Mouse (Mus musculus): ENCODE measurements at regions not wholly inside any gene's neighbourhood (a gene's known extent, or its start where the extent isn't known, plus 50 kb on each side); places are given as distances from the start of the nearest gene placed in this dataset.

DNA sequence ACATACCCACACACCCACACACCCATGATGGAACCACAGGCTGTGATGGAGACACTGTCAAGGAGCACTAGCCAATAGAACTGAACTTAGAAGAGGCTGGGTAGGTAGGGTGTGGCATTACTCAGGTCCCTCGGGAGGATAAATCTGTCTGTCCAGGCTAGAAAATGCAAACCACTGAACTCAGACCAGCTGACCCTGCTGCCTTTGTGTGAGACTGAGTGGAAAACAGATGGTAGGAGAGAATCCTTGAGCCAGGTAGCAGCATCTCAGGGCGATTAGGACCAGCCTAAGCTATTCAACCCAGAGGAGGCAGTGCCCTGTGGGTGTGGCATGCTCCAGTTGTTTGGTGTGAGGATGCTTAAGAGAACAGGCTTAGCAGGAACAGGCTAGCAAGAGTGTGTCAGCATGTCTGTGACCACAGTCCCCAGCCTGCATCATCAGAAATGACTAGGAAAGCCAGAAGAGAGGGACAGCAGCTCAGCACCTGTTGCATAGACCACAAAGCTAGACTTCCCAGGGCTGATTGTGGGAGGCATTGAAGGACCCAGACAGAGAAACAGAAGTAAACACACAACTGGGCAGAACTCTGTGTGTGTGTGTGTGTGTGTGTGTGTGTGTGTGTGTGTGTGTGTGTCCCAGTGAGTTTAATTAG is 103.2 kb upstream of the Sesn3 start:
- in situ Hi-C loops (cut with MboI, MseI): loop anchor here in 1 of 2 experiments (25.0 kb wide), 1 partner anchor 859 kb away; no protein-coding TSS in a partner anchor

DNA sequence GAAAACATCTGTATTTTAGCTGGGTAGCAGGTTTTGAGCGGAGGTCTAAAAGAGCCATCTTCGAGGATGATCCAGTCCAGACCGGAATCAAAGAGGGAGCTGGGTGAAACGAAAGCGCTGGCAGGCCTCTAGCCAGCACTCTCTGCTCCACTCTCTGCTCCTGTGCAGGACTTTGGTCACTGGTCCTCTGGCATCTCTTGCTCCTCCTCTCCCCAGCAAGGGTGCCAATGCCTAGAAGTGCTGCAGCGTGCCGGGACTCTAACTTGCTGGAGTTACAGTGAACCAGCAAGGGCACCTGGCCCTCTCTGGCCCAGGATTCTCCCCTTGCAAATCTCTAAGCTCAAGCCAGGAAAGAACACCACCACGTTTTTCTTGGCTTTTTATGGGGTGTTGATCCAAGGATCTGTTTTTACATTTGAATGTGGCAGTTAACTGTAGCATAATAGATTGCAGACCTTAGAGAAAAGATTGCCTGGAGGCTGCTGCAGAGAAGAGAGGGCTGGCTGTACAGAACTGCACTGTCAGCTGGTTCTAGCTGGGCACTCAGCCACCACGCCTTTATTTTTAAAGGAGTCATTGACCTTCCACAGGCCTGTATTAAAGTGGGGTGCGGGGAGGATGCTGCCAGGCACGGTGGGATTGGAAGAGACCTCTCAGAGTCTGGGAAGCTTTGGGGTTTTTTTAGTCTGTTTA is 101.1 kb upstream of the Sesn3 start:
- in situ Hi-C loops (cut with MboI, MseI): loop anchor here in 1 of 2 experiments (25.0 kb wide), 1 partner anchor 861 kb away; no protein-coding TSS in a partner anchor

DNA sequence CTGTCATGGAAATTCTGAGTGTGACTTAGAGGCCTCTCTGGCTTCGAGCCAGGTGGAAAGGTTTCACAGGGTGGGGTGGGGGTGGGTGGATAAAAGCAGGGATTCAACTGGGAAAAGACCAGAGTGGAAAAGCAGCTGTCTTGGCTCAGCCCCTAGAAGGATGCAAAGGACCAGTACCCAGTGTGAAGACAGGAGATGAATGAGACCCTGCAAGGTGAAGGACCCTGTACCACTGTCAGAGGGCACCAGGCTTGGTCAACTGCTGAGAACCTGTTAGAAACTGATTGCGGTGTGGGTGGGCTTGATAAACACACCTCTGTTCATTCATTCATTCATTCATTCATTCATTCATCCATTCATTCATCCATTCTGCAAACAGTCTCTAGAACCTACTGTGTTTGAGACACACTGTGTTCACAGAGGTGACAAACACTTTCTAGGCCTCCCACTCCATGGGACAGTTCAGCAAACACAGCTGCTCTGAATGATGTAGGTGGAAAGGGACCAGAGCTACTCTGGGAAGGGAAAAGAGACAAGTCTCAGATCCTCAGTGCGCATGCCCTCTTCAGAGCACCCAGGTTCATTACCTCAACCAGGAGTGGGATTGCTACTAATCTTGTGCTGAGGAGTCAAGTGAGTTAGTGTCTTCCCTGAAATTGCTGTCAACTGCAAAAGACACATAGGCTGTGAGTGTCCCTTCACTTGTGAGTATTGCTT is 100.4 kb upstream of the Sesn3 start:
- in situ Hi-C loops (cut with MboI, MseI): loop anchor here in 1 of 2 experiments (25.0 kb wide), 1 partner anchor 862 kb away; no protein-coding TSS in a partner anchor

DNA sequence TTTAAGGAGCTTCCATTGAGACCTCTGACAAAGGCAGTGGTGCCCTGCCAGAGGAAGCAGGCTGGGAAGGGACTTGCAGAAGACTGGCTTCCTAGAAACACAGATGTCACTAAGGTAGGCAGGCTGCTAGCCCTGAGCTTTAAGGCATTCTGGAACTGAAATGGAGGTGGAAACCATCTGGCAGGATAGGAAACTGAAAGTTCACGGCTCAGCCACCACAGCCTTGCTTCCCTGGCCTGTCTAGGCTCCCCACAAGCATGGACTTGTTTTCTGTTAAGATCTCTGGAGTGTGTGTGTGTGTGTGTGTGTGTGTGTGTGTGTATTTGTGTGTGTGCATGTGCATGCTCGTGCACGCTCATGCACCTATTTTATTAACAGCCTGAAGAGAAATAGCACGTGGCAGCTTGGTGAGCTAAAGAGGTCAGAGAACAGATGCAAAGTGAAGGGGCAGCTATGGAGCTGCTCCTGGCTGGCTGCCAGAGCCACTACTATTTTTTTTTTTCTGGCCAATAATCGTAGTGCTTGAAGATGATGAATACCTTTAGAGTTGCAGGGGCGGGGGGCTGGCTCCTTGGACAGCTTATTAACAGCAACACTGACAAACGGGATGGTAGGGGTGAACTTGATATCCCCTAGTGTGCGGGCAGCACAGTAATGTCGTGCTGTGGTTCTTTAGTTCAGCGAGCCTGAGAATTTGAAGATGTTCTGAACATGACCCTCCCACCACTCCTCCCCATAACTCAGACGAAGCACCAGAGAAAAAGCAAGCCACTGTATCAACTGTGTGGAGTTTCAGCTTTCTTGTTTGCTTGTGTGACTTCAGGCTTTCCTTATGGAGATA is 99.6 kb upstream of the Sesn3 start:
- in situ Hi-C loops (cut with MboI, MseI): no loop called here

DNA sequence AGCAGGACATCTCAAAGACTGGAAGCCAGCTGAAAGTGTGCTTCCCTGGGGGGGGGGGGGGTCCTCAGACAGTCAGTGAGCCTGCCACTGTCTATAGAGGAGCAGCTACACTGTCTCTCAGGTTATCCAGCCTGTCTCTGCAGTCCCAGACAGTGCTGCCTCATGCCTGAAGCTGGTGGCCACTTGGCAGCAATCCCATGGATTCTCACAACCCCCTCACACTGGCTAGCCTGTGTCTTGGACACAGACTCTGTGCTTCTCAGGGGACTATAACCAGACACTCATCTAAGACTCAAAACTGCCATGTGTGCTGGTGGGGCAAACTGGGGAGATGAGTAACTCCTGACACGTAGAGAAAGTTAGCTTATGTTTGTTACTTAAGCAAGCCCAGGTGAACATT is 95.1 kb upstream of the Sesn3 start:
- in situ Hi-C loops (cut with MboI, MseI): no loop called here

DNA sequence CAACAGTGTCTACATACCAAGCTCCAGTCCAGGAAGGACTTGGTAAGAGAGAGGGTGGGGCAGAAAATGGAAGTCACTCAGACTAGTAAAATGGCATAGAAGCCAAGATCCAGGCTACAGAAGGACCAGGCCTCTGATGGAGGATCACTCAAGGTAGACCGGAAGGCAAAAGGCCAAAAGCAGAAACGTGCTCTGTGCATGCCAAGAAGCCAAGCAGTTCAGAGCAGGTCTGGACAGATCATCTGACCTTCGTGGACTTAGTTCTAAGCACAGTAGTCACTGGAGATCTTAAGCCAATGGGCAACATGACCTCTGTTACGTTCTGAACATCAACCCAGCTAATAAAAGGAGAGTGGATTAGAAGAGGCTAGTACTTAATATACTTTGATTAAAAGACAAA is 90.6 kb upstream of the Sesn3 start:
- in situ Hi-C loops (cut with MboI, MseI): no loop called here

DNA sequence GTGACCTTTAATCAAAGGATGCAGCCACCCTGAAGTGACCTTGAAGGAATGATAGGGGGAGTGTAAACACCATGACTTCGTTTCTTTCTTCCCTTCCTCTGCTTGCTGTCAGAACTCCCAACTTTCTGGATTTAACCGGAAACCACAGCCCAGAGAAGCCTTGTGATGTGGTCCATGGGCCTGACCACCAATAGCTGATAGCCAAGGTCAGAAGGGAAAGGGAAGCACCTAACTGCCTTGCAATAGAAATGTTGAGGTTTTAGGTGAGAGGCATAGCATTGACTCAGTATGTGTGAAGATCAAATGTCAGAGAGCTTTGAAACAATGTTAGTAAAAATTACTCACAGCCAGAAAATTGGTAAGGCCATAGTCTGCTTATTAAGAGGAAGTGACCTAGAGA is 89.2 kb upstream of the Sesn3 start:
- in situ Hi-C loops (cut with MboI, MseI): no loop called here

DNA sequence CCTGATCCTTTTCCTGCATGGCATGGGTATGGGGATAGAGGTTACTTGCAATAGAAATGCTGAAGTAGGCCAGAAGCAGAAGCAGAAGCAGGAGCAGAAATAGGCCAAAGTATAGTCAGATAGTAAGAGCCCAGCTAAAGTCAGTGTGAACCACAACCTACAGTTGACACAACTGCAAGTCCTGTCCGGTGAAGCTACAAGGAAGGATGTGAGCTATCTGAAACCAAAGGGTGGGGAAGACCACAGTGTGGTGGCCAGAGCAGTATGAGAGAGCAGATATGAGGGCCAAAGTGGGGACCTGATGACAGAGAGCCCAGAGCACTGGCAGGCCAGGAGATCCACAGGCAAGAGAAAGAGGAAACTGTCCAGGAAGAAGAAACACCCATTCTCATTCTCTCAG is 87.1 kb upstream of the Sesn3 start:
- in situ Hi-C loops (cut with MboI, MseI): no loop called here

DNA sequence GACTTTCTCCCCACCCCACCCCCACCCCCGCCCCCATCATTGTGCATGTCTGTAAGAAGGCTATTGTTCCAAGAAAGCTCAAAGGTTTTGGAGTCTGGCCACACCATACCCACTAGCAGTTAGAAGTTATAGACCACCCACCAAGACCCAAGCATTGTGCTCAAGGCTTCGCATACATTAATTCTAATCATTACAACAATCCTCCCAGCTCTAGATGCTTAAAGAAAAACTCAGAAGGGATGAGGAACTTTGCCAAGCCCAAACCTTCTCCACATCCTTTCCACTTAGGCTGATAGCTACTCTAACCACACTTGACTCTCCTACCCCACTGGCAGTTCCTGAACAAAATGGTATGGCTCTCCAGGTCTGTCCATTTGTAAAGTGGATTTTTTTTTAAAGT is 86.4 kb upstream of the Sesn3 start:
- in situ Hi-C loops (cut with MboI, MseI): no loop called here

DNA sequence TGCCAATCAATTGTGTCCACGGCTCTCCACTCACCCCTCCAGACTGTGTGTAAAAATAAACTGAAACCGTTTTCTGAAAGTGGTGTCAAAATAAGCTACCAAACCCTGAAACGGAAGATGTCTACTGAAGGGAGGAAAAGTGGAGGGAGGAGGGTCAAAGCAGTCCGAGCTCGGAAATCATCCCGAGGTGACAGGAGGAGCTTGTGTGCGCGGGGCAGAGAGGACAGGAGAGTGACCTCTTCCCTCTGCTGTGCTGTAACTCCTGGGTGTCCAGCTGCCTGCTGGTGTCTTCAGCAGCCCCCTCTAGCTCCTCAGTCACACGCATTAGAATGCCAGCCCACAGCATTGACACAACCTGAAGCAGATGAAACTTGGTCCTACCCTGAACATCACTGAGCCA is 84.2 kb upstream of the Sesn3 start:
- in situ Hi-C loops (cut with MboI, MseI): no loop called here

DNA sequence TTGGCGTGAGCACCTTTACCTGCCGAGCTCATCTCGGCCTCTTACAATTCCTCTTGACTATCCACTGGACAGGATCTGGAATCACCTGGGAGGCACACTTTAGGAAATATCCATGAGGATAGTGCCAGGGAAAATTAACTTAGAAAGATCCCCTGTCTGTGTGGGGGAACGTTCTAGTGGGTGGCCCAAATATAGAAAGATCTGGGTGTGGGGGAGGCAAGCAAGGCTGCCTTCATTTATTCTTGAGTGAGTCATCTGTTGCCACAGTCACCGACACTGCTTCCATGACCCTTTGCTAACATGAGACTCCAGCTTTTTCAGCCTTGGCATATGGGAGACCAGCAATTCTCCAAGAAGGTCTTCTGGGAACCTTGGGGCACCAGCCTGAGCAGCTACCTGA is 80.1 kb upstream of the Sesn3 start:
- in situ Hi-C loops (cut with MboI, MseI): no loop called here

DNA sequence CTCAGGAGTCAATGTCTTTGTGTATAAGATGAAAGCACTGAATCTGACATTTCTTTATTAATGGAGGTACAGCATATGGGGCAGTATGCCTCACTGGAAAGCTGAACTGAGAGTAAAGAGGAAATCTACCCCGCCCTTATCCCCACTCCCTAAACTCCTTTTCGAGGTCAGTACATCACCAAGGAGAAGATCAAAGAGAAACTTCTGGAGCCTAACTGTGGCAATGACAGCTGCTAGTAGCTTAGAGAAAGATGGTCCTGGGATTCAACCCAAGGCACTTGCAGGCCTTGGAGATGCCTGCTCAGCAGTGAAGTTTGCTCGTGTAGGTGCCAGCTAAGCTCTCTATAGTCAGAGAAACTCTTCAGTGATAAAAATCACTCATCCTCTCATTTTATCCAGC is 75.8 kb upstream of the Sesn3 start:
- in situ Hi-C loops (cut with MboI, MseI): no loop called here

DNA sequence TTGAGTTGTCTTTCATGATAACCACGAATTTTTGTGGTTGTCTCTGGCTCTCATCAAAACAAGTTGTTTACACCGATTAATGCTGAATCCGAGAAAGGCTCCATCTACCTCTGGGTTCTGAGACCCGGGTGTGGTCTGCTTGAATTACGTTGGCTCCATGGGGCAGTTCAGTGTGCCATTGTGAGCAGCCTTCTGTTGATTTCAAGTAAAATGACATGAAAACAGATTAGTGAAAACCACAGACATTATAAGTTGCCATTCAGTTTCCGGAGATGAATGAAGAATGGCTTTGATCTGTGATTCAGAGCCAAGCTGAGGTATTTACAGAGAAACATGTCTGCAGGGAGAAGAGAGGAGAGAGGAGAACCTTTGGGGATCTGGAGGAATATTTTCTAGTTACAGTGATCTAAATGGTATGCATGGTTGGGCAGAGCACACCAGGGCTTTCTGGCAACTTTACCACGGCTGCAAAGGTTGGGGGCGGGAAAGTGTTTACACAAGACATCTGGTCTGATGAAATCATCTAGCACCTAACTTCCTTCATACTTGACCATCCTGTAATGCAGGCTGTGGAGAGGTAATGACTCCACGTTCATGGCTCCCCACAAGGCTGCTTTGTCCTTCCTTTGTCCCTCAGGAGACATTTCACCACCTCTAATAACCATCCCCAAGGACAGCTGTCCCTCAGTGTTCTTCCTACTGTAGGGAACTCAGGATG is 74.7 kb upstream of the Sesn3 start:
- in situ Hi-C loops (cut with MboI, MseI): no loop called here

DNA sequence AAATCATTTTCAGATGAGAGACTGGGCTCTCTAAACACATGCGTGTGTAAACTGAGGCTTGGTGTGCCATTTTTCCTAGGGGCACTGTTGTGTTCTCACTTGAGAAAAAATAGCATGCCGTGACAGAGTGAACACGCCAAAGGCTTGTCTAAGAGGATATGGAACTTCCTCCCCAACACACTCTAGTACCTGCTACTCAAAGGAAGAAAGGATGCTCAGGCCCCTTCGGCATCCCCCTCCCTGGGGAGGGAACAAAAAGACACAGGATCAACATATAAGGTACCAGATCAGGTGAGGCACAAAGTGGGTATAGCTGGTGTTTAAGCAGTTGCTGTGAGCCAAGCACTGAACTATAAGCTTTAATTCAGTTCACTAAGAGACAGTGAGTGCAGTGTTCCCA is 74.0 kb upstream of the Sesn3 start:
- in situ Hi-C loops (cut with MboI, MseI): no loop called here

DNA sequence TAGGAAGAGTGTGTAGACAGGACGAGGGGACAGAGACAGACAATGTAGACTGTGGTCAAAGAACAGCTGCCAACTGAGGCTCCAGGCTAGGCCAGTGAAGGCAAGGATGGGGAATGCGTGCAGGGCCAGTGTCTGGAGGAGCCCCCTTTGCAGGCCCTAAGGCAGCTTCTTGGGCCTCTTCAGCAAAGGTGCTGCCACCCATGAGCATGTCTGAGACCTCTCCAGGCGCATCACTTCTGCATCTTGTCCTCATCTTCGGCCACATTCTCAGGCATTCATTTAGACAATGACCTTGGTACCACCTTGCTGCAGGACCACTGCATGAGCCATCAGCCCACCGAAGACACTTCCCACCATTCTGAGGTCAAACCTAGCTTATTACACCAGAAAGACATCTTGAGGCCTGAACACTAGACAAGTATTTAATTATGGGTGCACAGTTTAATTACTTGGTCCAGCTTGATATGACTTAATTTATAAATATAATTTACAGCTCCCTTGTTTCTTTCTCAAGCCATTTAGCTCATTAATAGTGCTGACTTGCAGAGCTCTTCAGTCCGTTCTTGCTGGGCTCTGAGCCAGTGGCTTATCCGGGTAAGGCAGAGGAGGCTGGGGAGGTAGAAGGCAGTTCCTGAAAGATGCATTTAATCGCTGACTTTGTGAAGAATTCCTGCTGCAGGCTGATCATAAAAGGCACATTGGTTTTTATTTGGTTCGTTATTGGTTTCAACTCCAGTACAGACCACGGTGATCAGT is 72.1 kb upstream of the Sesn3 start:
- in situ Hi-C loops (cut with MboI, MseI): no loop called here

DNA sequence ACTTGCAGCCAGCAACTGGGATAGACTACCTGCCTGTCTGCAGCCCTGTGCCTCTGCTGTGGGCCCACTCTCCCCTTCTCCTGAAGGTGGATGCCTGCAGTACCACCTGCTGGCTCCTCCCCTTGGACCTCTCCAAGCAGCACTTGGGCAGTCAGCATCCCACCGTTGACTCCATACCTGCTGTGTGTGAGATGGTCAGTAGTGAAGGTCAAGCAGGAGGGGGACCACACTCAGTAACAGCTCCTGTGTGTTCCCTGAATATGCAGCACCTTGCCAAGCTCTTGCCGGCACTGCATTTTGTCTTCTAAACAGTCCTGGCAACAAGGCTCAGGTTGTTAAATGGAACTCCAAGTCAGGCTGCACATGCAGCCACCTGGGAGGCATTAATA is 71.6 kb upstream of the Sesn3 start:
- in situ Hi-C loops (cut with MboI, MseI): no loop called here

DNA sequence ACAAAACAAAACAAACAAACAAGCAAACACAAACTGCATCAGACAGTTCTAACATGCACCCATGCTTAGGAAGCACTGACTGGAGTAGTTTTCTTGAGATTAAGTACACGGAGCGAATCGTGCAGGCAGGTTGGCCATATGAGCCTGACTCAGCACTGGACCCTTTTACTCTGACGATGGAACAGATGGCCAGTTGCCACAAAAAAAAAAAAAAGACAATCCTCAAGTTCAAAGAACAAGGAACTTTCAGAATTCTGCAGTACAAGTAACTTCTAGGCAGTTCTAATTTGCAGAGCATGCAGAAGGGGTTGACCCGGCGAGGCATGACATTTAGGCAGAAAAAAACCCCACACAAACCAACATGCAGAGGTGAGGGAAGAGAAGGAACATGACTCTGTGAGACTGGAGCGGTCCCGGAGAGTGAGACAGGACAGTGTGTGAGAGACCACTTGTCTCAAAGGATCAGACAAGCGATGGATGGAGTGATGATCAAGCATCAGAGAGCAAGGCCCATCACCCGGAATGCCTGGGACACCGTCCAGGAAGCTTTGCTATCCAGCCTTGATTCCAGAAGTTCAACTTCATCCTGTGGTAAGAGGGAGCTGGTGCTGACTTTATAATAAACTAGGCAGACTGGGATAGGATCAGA is 71.0 kb upstream of the Sesn3 start:
- in situ Hi-C loops (cut with MboI, MseI): no loop called here

DNA sequence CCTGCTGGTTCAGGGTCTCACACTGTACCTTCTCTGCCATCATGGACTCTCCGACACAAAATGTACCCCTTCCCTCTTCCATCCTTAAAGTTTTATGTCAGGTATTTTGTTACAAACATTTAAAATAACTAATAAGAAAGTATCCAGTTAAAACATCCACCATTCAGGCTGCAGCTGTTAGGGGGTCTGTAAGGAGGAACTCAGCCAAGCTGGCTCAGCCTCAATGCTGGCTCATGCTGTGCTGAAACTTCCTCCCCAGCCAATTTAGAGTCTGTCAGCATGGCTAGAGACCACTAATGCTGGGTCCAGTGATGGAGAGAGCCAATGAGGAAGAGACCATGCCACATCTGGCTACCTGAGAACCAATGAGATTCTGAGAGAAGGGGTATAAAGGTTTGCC is 70.0 kb upstream of the Sesn3 start:
- in situ Hi-C loops (cut with MboI, MseI): no loop called here

DNA sequence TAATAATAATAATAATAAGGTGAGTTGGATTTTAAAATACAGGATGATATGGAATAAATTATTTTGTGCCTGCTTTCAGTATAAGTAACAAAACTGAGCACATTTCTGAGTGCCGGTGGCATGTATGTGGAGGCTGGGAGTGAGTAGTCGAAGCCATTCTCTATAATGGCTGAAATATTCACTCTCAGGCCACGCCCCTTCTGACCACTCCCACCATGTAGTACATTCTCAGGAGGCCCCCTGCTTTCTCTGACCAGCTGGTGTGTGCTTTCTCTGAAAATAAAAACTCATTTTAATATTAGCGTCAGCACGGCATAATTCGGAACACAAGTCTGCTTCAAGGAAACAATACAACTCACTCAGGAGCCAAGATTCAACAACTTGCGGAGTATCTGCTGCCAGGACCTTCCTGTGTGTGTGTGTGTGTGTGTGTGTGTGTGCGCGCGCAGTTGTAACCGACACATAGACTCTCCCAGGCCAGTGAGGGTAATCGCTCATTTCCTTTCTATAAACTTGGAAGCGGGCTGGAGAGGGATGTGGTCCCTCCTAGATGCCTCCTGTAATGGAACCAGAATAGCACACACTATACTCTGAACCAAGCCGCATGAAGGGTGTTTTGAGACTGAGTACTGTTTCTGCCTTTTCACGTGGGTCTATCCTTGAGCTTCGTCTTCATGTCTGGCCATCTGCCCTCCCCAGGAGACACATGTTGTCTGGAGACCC is 67.9 kb upstream of the Sesn3 start:
- in situ Hi-C loops (cut with MboI, MseI): no loop called here

Data from T-helper 17 cell (primary cell).